Mouse (Mus musculus): ENCODE results near the gene Fcgrt. TPM values are rescaled to one million over a fixed set of nuclear protein-coding genes. Genes with fewer than 3 reads are reported as not detected.

Gene Fcgrt
- total and polyA plus RNA-seq, 3 experiments: 0.13 to 0.16 TPM; not detected in 1

- Histone ChIP-seq H3K36me3 (replicated peaks in 1 of 2; ENCODE audit: control insufficient read depth in 1 of 2, insufficient read depth in 1 of 2, low read length in 1 of 2) (peaks cover 72 to 76% of the 10 kb centered on the region in 2 experiments), H3K27ac (ENCODE audit: insufficient read depth, low read depth) (no peak overlapping the region), H3K9me3 (replicated peaks; ENCODE audit: low read length) (no peaks in the 10 kb centered on the region), H3K9ac (ENCODE audit: insufficient read depth, low read depth) (no peak overlapping the region), H3K27me3 (replicated peaks) (no peaks in the 10 kb centered on the region), H3K4me1 (ENCODE audit: control insufficient read depth in 1 of 2, insufficient read depth in 2 of 2) (peaks cover 0 to 10% of the 10 kb centered on the region in 2 experiments; a peak in 2 of 4 replicates), H3K4me3 (replicated peaks in 1 of 3; ENCODE audit: low read depth in 2 of 3, low read length in 2 of 3, poor library complexity in 1 of 3) (no peak overlapping the region), H3K79me2 (replicated peaks; ENCODE audit: control insufficient read depth, extremely low read depth, insufficient read depth, poor library complexity, severe bottlenecking) (peaks cover 5% of the 10 kb centered on the region), H3K4me2 (ENCODE audit: insufficient read depth, low read depth, poor library complexity, severe bottlenecking) (no peak overlapping the region)
- in situ Hi-C loops (cut with MboI; ENCODE audit: low pct_ligation_motif_present, low pct_unique_long_range_greater_than_20kb, low sequenced_read_pairs) (loop anchor here (5.0 kb wide), 1 partner anchor 60 kb away; the partner anchor contains the start of gene Prmt1), dilution Hi-C loops (cut with MboI; ENCODE audit: extremely low pct_ligation_motif_present, extremely low pct_unique_long_range_greater_than_20kb, low sequenced_read_pairs) (no loop called here)
- TF ChIP-seq ZMIZ1 (IDR thresholded peaks at IDR 0.05; ENCODE audit: low read depth, low read length) (no peak), SMC3 (IDR thresholded peaks at IDR 0.05; ENCODE audit: low read depth, low read length) (no peak), ZNF384 (IDR thresholded peaks at IDR 0.05; ENCODE audit: low read depth, low read length) (no peak), HCFC1 (IDR thresholded peaks at IDR 0.05; ENCODE audit: low read depth, low read length) (no peak), E2F4 (IDR thresholded peaks at IDR 0.05; ENCODE audit: insufficient replicate concordance, low read depth, low read length) (no peak), CTCF (conservative IDR thresholded peaks at IDR 0.05 in 1 of 2, IDR thresholded peaks at IDR 0.05 in 1 of 2; ENCODE audit: low read depth in 2 of 2, low read length in 2 of 2) (no peak), ZKSCAN1 (IDR thresholded peaks at IDR 0.05; ENCODE audit: borderline replicate concordance, low read depth, low read length) (no peak), BHLHE40 (IDR thresholded peaks at IDR 0.05; ENCODE audit: low read depth, low read length) (no peak), POLR2A (IDR thresholded peaks at IDR 0.05; ENCODE audit: low read depth, low read length) (no peak), MYC (IDR thresholded peaks at IDR 0.05; ENCODE audit: low read depth, low read length) (no peak), JUND (conservative IDR thresholded peaks at IDR 0.05; ENCODE audit: low read depth, low read length) (no peak), NRF1 (IDR thresholded peaks at IDR 0.05; ENCODE audit: low read depth, low read length) (no peak), NELFE (IDR thresholded peaks at IDR 0.05; ENCODE audit: low read depth, low read length) (no peak), ETS1 (conservative IDR thresholded peaks at IDR 0.05; ENCODE audit: low read depth, low read length) (no peak), RCOR1 (conservative IDR thresholded peaks at IDR 0.05; ENCODE audit: low read depth, low read length) (no peak), GABPA (IDR thresholded peaks at IDR 0.05; ENCODE audit: insufficient replicate concordance, low read depth, low read length) (no peak), MAZ (IDR thresholded peaks at IDR 0.05; ENCODE audit: low read depth, low read length) (no peak), MXI1 (IDR thresholded peaks at IDR 0.05; ENCODE audit: low read depth, low read length) (no peak)
- no peak for DNase-seq (ENCODE audit: extremely low read depth)
These were observed 56.7 kb downstream of the Fcgrt start for GRCm38 (mm10) chr7:45046853-45047350.

DNA sequence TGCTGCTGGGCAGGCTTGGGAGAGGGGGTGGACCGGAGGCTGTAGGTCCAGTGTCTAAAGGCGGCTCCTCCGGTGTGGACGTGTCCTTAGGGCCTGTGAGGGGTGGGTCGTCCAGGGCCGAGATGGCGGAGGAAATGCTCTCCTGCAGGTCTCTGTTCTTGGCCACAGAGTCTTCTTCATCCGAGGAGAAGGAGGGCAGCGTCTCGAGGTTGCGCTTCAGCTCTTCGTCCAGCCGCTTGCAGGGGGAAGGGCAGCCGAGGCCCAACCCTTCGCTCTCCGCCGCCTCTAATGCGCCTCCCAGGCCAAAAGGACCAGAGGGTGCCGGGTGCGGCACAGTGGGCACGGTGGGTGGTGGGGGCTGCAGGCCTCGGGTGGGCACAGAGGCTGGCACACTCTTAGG lies 57.9 kb downstream of the Fcgrt start:
- H3K79me2 ChIP-seq (replicated peaks; ENCODE audit: control insufficient read depth, extremely low read depth, insufficient read depth, poor library complexity, severe bottlenecking): peaks cover 5% of the 10 kb centered on the region
- no peaks in the 10 kb centered on the region for H3K27me3 ChIP-seq (replicated peaks)
- peaks cover 80 to 87% of the 10 kb centered on the region in 2 experiments for H3K36me3 ChIP-seq (replicated peaks in 1 of 2; ENCODE audit: control insufficient read depth in 1 of 2, insufficient read depth in 1 of 2, low read length in 1 of 2)
- peaks cover 0 to 7% of the 10 kb centered on the region in 2 experiments; a peak in 2 of 4 replicates for H3K4me1 ChIP-seq (ENCODE audit: control insufficient read depth in 1 of 2, insufficient read depth in 2 of 2)
- DNase-seq (ENCODE audit: extremely low read depth): no peak
- no peak overlapping the region for H3K4me3 ChIP-seq (replicated peaks in 1 of 3; ENCODE audit: low read depth in 2 of 3, low read length in 2 of 3, poor library complexity in 1 of 3)
- in situ Hi-C loops (cut with MboI; ENCODE audit: low pct_ligation_motif_present, low pct_unique_long_range_greater_than_20kb, low sequenced_read_pairs) (loop anchor here (5.0 kb wide), 1 partner anchor 58 kb away; the partner anchor contains the start of gene Prmt1), dilution Hi-C loops (cut with MboI; ENCODE audit: extremely low pct_ligation_motif_present, extremely low pct_unique_long_range_greater_than_20kb, low sequenced_read_pairs) (no loop called here)
- no peaks in the 10 kb centered on the region for H3K9me3 ChIP-seq (replicated peaks; ENCODE audit: low read length)
- H3K27ac ChIP-seq (ENCODE audit: insufficient read depth, low read depth): no peak overlapping the region
- no peak for TF ChIP-seq MAZ (IDR thresholded peaks at IDR 0.05; ENCODE audit: low read depth, low read length)
- TF ChIP-seq TBP (conservative IDR thresholded peaks at IDR 0.05; ENCODE audit: low read depth, low read length): no peak
- no peak for TF ChIP-seq ZNF384 (IDR thresholded peaks at IDR 0.05; ENCODE audit: low read depth, low read length)
- TF ChIP-seq RCOR1 (conservative IDR thresholded peaks at IDR 0.05; ENCODE audit: low read depth, low read length): no peak
- no peak for TF ChIP-seq JUN (IDR thresholded peaks at IDR 0.05; ENCODE audit: insufficient read depth, low read depth, low read length)
- H3K4me2 ChIP-seq (ENCODE audit: insufficient read depth, low read depth, poor library complexity, severe bottlenecking): no peak overlapping the region
- no peak overlapping the region for H3K9ac ChIP-seq (ENCODE audit: insufficient read depth, low read depth)
